ENCODE assay signal across 8 mouse cellular contexts in the genomic region with DNA sequence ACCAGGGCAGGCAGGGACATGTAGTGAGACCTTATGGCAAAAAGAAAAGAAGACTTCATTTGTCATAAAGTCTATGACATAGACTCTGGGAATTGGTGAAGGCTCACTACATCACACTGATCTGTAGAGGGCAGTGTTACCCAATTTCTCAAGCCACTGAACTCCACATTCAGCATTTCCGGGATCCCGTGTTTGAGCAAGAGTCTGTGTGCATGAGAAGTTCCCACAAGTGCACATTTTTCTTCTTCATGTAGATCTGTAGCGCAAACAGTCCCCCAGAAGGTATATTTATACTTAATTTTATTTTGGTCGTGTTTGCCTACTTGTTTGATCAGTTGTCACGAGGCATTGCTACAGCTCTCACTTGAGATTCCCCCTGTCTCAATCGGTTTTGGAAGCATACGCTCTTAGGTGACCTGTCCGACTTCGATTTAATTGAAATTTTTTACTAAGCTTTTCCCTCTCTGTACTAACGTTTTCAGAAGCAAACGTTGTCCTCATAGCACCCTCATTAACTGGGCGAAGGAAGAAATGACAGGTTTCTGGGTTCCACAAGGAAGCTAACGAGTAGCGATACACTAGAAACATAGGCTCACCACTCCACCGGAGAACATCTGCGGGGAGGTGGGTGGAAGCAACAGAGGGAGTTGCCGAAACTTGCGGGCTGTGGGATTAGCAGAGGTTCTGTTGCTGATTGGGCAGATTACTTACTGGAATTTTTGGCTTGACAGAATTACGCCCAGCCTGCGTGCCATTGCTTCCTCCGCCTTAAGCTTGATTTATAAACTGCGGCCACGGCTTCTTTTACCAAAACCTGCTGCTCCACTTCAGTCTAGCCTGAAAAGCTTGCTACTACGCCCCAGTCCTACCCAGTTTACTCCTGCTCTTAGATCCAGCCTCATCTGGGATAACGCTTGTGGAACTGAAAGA. TPM values are rescaled to one million over a fixed set of nuclear protein-coding genes. Genes with fewer than 3 reads are reported as not detected.
A peak's percentile ranks its signal among the peaks of the same experiment; 100 is the strongest.
DNase-seq lines count a peak whose midpoint lies in the region; ATAC-seq and TF ChIP-seq lines count a peak whose summit lies in the region.

No protein-coding gene starts in this region.

- H3K36me3 ChIP-seq in forebrain, postnatal 0 days (ENCODE audit: insufficient read depth): peaks cover 10% of the 10 kb centered on the region
- peaks cover 17% of the 10 kb centered on the region for H3K36me3 ChIP-seq in hindbrain, embryonic 14.5 days (replicated peaks; ENCODE audit: control insufficient read depth, insufficient read depth)
- peaks cover 9% of the 10 kb centered on the region for H3K36me3 ChIP-seq in macrophage (ENCODE audit: inconsistent target)

- no peaks in the 10 kb centered on the region for H3K27me3 ChIP-seq in cerebellum, adult 2 months (ENCODE audit: control insufficient read depth, insufficient read depth, low read length)
- H3K27me3 ChIP-seq in forebrain, postnatal 0 days (ENCODE audit: insufficient read depth, low read length): no peaks in the 10 kb centered on the region
- 0 out of 2 replicates have a peak, but pooled peaks cover 3% of the 10 kb centered on the region for H3K27me3 ChIP-seq in hindbrain, embryonic 14.5 days (ENCODE audit: control insufficient read depth, insufficient read depth, low read length)

- H3K9ac ChIP-seq in forebrain, postnatal 0 days: no peak overlapping the region
- no peak overlapping the region for H3K9ac ChIP-seq in hindbrain, embryonic 14.5 days

- TF ChIP-seq CTCF in cerebellum, adult 2 months (IDR thresholded peaks at IDR 0.05; ENCODE audit: borderline replicate concordance, insufficient read depth, low read depth, low read length): peak; percentile 70
- peak; percentile 83 for TF ChIP-seq CTCF in forebrain, postnatal 0 days (IDR thresholded peaks at IDR 0.05; ENCODE audit: low read depth)

- H3K27ac ChIP-seq in cerebellum, adult 2 months (ENCODE audit: insufficient read depth, low read length): no peak overlapping the region
- no peak overlapping the region for H3K27ac ChIP-seq in forebrain, postnatal 0 days (ENCODE audit: low read depth, low read length)
- H3K27ac ChIP-seq in hindbrain, embryonic 14.5 days: no peak overlapping the region
- H3K27ac ChIP-seq in macrophage: no peak overlapping the region

- 14% methylated on average over 25 of the region's 25 CpGs for WGBS in cerebellum, adult 2 months
- 20% methylated on average over 25 of the region's 25 CpGs for WGBS in forebrain, postnatal 0 days
- WGBS in hindbrain, embryonic 14.5 days: 22% methylated on average over 25 of the region's 25 CpGs
- 33% methylated on average over 24 of the region's 25 CpGs for WGBS in macrophage (ENCODE audit: missing documents)

- peaks cover 14% of the 10 kb centered on the region for H3K79me2 ChIP-seq in macrophage (ENCODE audit: inconsistent target)

- peak overlapping the region; percentile 57 for H3K4me3 ChIP-seq in cerebellum, adult 2 months (replicated peaks; ENCODE audit: insufficient read depth, low read depth, low read length)
- peak overlapping the region; percentile 14 for H3K4me3 ChIP-seq in forebrain, postnatal 0 days (ENCODE audit: low read depth, low read length)
- peak overlapping the region; percentile 15 for H3K4me3 ChIP-seq in hindbrain, embryonic 14.5 days (replicated peaks; ENCODE audit: low read length)
- H3K4me3 ChIP-seq in macrophage (ENCODE audit: inconsistent target): peak overlapping the region; percentile 7; the same call in 1 of the 2 replicates

- no peaks in the 10 kb centered on the region; the same call in 1 of the 2 replicates for H3K4me1 ChIP-seq in cerebellum, adult 2 months (ENCODE audit: control insufficient read depth, insufficient read depth, low read length)
- H3K4me1 ChIP-seq in forebrain, postnatal 0 days (ENCODE audit: insufficient read depth): no peaks in the 10 kb centered on the region
- peaks cover 13% of the 10 kb centered on the region for H3K4me1 ChIP-seq in hindbrain, embryonic 14.5 days (replicated peaks; ENCODE audit: control insufficient read depth, insufficient read depth, low read length)

- peak; percentile 56 for ATAC-seq in forebrain, postnatal 0 days
- no peak for ATAC-seq in hindbrain, embryonic 14.5 days (ENCODE audit: low FRiP score)

- no peaks in the 10 kb centered on the region for H3K9me3 ChIP-seq in forebrain, postnatal 0 days (ENCODE audit: low read length)
- H3K9me3 ChIP-seq in hindbrain, embryonic 14.5 days (ENCODE audit: control insufficient read depth, low read length): no peaks in the 10 kb centered on the region

- TF ChIP-seq POLR2A in cerebellum, adult 2 months (IDR thresholded peaks at IDR 0.05; ENCODE audit: borderline replicate concordance, insufficient read depth, low read length): no peak

- H3K4me2 ChIP-seq in forebrain, postnatal 0 days (ENCODE audit: low read depth): peak overlapping the region; percentile 48
- peak overlapping the region; percentile 43 for H3K4me2 ChIP-seq in hindbrain, embryonic 14.5 days (replicated peaks)

- peak; percentile 65 for DNase-seq in adrenal gland, adult 2 months
- no peak for DNase-seq in adrenal gland, postnatal 4 days (ENCODE audit: low spot score in 2 of 2)
- DNase-seq in cerebellum, adult 2 months: peak; percentile 58 to 70
- peak; percentile 86 for DNase-seq in forebrain, postnatal 0 days
- DNase-seq in hindbrain, embryonic 14.5 days (ENCODE audit: low spot score): peak; percentile 86
- peak; percentile 48 to 64 for DNase-seq in left cerebral cortex, adult 18-20 months (ENCODE audit: low spot score in 2 of 2)
- DNase-seq in right cerebral cortex, postnatal 36 days (ENCODE audit: low spot score in 2 of 2): peak; percentile 44 to 57

RNA-seq across cellular contexts. Expression of gene Eif2b5, which starts 1.7 kb away (rescaled TPM):
- total RNA-seq in adrenal gland, adult 2 months (2021): 10 to 100 TPM; 50.2 to 67.1 TPM
- polyA plus RNA-seq in adrenal gland, adult 2 months (2012; rRNA removed): 18.4 and 20.7 TPM in 2 replicates
- total RNA-seq in adrenal gland, postnatal 4 days (2021): 10 to 100 TPM; 58.9 to 63.3 TPM
- 52.4 and 53.3 TPM in 2 replicates for polyA plus RNA-seq in cerebellum, adult 2 months (2012; rRNA removed)
- total RNA-seq in forebrain, postnatal 0 days (2014; rRNA removed): 91.3 and 102 TPM in 2 replicates
- polyA plus RNA-seq in forebrain, postnatal 0 days (2015; fragmentation: Nextera tagmentation; extraction: Ambion mirVana): 70.8 and 77.6 TPM in 2 replicates
- 88.0 and 89.2 TPM in 2 replicates for polyA plus RNA-seq in hindbrain, embryonic 14.5 days (2014; fragmentation: Nextera tagmentation; extraction: Ambion mirVana)
- total RNA-seq in left cerebral cortex, adult 18-20 months (2021): 10 to 100 TPM; 55.8 to 65.4 TPM
- total RNA-seq in macrophage (2018; cell fraction: chromatin; rRNA removed): 10 to 100 TPM in 23 of 26 experiments, 1 to 10 TPM in 3; 5.4 to 28.2 (median 18.6) TPM
- 10 to 100 TPM; 24.2 to 36.0 (median 31.1) TPM for total RNA-seq in macrophage (2018; cell fraction: cytosol; rRNA removed)
- total RNA-seq in macrophage (2018; cell fraction: nucleus; rRNA removed): 10 to 100 TPM in 25 of 26 experiments, 1 to 10 TPM in 1; 8.7 to 27.0 (median 15.2) TPM
- 25.2 to 45.4 TPM (median 30.4 TPM) in 3 replicates for polyA plus RNA-seq in macrophage (2018)

RNA-seq across cellular contexts. Expression of gene Dvl3, which starts 19.8 kb away (rescaled TPM):
- total RNA-seq in adrenal gland, adult 2 months (2021): 10 to 100 TPM; 32.3 to 45.5 TPM
- 43.7 and 52.2 TPM in 2 replicates for polyA plus RNA-seq in adrenal gland, adult 2 months (2012; rRNA removed)
- 10 to 100 TPM; 55.7 to 59.5 TPM for total RNA-seq in adrenal gland, postnatal 4 days (2021)
- 60.2 and 66.5 TPM in 2 replicates for polyA plus RNA-seq in cerebellum, adult 2 months (2012; rRNA removed)
- total RNA-seq in forebrain, postnatal 0 days (2014; rRNA removed): 21.1 and 28.6 TPM in 2 replicates
- polyA plus RNA-seq in forebrain, postnatal 0 days (2015; fragmentation: Nextera tagmentation; extraction: Ambion mirVana): 23.9 and 25.8 TPM in 2 replicates
- polyA plus RNA-seq in hindbrain, embryonic 14.5 days (2014; fragmentation: Nextera tagmentation; extraction: Ambion mirVana): 36.4 and 40.9 TPM in 2 replicates
- 10 to 100 TPM; 57.0 to 57.5 TPM for total RNA-seq in left cerebral cortex, adult 18-20 months (2021)
- total RNA-seq in macrophage (2018; cell fraction: chromatin; rRNA removed): 10 to 100 TPM; 16.5 to 63.8 (median 41.6) TPM
- total RNA-seq in macrophage (2018; cell fraction: cytosol; rRNA removed): 10 to 100 TPM; 10.8 to 20.5 (median 14.9) TPM
- 10 to 100 TPM; 13.3 to 48.8 (median 26.7) TPM for total RNA-seq in macrophage (2018; cell fraction: nucleus; rRNA removed)
- polyA plus RNA-seq in macrophage (2018): 10.4 to 15.3 TPM (median 12.1 TPM) in 3 replicates

RNA-seq across cellular contexts. Expression of gene Ap2m1, which starts 38.3 kb away (rescaled TPM):
- total RNA-seq in adrenal gland, adult 2 months (2021): 100 to 1,000 TPM; 276 to 366 TPM
- 282 and 345 TPM in 2 replicates for polyA plus RNA-seq in adrenal gland, adult 2 months (2012; rRNA removed)
- 100 to 1,000 TPM; 336 to 352 TPM for total RNA-seq in adrenal gland, postnatal 4 days (2021)
- 1,156 and 1,178 TPM in 2 replicates for polyA plus RNA-seq in cerebellum, adult 2 months (2012; rRNA removed)
- total RNA-seq in forebrain, postnatal 0 days (2014; rRNA removed): 958 and 994 TPM in 2 replicates
- 1,434 and 1,486 TPM in 2 replicates for polyA plus RNA-seq in forebrain, postnatal 0 days (2015; fragmentation: Nextera tagmentation; extraction: Ambion mirVana)
- 1,214 and 1,314 TPM in 2 replicates for polyA plus RNA-seq in hindbrain, embryonic 14.5 days (2014; fragmentation: Nextera tagmentation; extraction: Ambion mirVana)
- 100 to 1,000 TPM; 826 to 873 TPM for total RNA-seq in left cerebral cortex, adult 18-20 months (2021)
- total RNA-seq in macrophage (2018; cell fraction: chromatin; rRNA removed): 100 to 1,000 TPM; 127 to 545 (median 357) TPM
- total RNA-seq in macrophage (2018; cell fraction: cytosol; rRNA removed): 100 to 1,000 TPM; 501 to 774 (median 571) TPM
- total RNA-seq in macrophage (2018; cell fraction: nucleus; rRNA removed): 100 to 1,000 TPM; 149 to 410 (median 261) TPM
- 675 to 1,015 TPM (median 722 TPM) in 3 replicates for polyA plus RNA-seq in macrophage (2018)

RNA-seq across cellular contexts. Expression of gene Abcf3, which starts 51.4 kb away (rescaled TPM):
- 100 to 1,000 TPM in 1 of 2 experiments, 10 to 100 TPM in 1; 84.6 to 106 TPM for total RNA-seq in adrenal gland, adult 2 months (2021)
- 27.6 and 27.7 TPM in 2 replicates for polyA plus RNA-seq in adrenal gland, adult 2 months (2012; rRNA removed)
- 10 to 100 TPM; 75.4 to 79.2 TPM for total RNA-seq in adrenal gland, postnatal 4 days (2021)
- polyA plus RNA-seq in cerebellum, adult 2 months (2012; rRNA removed): 107 and 112 TPM in 2 replicates
- total RNA-seq in forebrain, postnatal 0 days (2014; rRNA removed): 71.7 and 72.7 TPM in 2 replicates
- polyA plus RNA-seq in forebrain, postnatal 0 days (2015; fragmentation: Nextera tagmentation; extraction: Ambion mirVana): 58.0 and 60.3 TPM in 2 replicates
- 75.3 and 77.5 TPM in 2 replicates for polyA plus RNA-seq in hindbrain, embryonic 14.5 days (2014; fragmentation: Nextera tagmentation; extraction: Ambion mirVana)
- total RNA-seq in left cerebral cortex, adult 18-20 months (2021): 100 to 1,000 TPM; 100 to 120 TPM
- total RNA-seq in macrophage (2018; cell fraction: chromatin; rRNA removed): 100 to 1,000 TPM in 16 of 26 experiments, 10 to 100 TPM in 10; 50.4 to 230 (median 109) TPM
- 10 to 100 TPM; 21.7 to 36.4 (median 30.4) TPM for total RNA-seq in macrophage (2018; cell fraction: cytosol; rRNA removed)
- 10 to 100 TPM; 26.2 to 97.7 (median 43.0) TPM for total RNA-seq in macrophage (2018; cell fraction: nucleus; rRNA removed)
- 27.6 to 31.0 TPM (median 28.9 TPM) in 3 replicates for polyA plus RNA-seq in macrophage (2018)

Comparison
In these comparisons a context has a peak if more than half of its experiments do, and no peak if none do; other contexts are left out.
1. DNase-seq: peak in adrenal gland, adult 2 months (single experiment), cerebellum, adult 2 months (2 of 2), forebrain, postnatal 0 days (single experiment), hindbrain, embryonic 14.5 days (single experiment), left cerebral cortex, adult 18-20 months (2 of 2) and right cerebral cortex, postnatal 36 days (2 of 2); none in adrenal gland, postnatal 4 days (0 of 2).
2. H3K4me3 ChIP-seq: peak in every context shown above with its lines; median percentile 57 in cerebellum, adult 2 months; 15 in hindbrain, embryonic 14.5 days; 14 in forebrain, postnatal 0 days; 7 in macrophage.